Mouse (Mus musculus) cortical plate, adult 2 months (tissue): ENCODE results near the gene Apopt1. TPM values are rescaled to one million over a fixed set of nuclear protein-coding genes. Genes with fewer than 3 reads are reported as not detected.
A peak's percentile ranks its signal among the peaks of the same experiment; 100 is the strongest.

Source experiments
- H3K27ac ChIP-seq: fragments of 200-500 bp; 2 replicates; pipeline ENCODE4 v1.5.1; 2012; ENCODE audit warnings: low read length, control low read depth, inconsistent platforms; ENCODE audit not compliant: insufficient read depth
- H3K4me1 ChIP-seq: fragments of 200-500 bp; 2 replicates; pipeline ENCODE4 v1.6.1; 2011; ENCODE audit warnings: low read length; ENCODE audit not compliant: control insufficient read depth, insufficient read depth
- H3K4me3 ChIP-seq: fragments of 200-500 bp; 2 replicates; pipeline ENCODE4 v1.5.1; 2011; ENCODE audit warnings: mild to moderate bottlenecking, low read length, control low read depth; ENCODE audit not compliant: insufficient read depth
- CTCF ChIP-seq: fragments of 200-500 bp; IDR thresholded peaks from 2 replicates; pipeline ENCODE4 v1.5.1; 2011; ENCODE audit warnings: mild to moderate bottlenecking, control low read depth, low read length; ENCODE audit not compliant: insufficient read depth; ENCODE audit errors: extremely low read depth
- POLR2A ChIP-seq: fragments of 200-500 bp; IDR thresholded peaks from 2 replicates; pipeline ENCODE4 v1.6.1; 2011; ENCODE audit warnings: mild to moderate bottlenecking, low read length, control low read depth; ENCODE audit not compliant: insufficient read depth; ENCODE audit errors: extremely low read depth
- polyA plus RNA-seq: library from polyadenylated mRNA; depleted of rRNA; stranded (reverse); fragments of >200 nt; gene quantifications from 2 replicates; pipeline ENCODE4 v1.2.3, GENCODE M21; 2012; rRNA removed

Apopt1 gene
- polyA plus RNA-seq = 48.4 and 52.6 TPM in 2 replicates

GRCm38 (mm10) chr12:111713004-111713651 is at the start of gene Apopt1, which contains the start of gene Bag5:
Apopt1 (plus strand) TSS chr12:111713261.
Bag5 (minus strand) TSS chr12:111713257.
- H3K27ac ChIP-seq = peak within 1 kb of the TSS; percentile 48
- peak within 1 kb of the TSS; percentile 70 for H3K4me3 ChIP-seq
- TF ChIP-seq POLR2A (peak; percentile 48; the same call in 1 of the 2 replicates), CTCF (no peak)
- peaks cover 8% of the 10 kb centered on the region; the same call in 1 of the 2 replicates for H3K4me1 ChIP-seq

- Histone ChIP-seq H3K4me1 (peaks cover 4% of the 10 kb centered on the region), H3K27ac (no peak overlapping the region), H3K4me3 (no peak overlapping the region)
- TF ChIP-seq POLR2A (no peak), CTCF (no peak)
These were observed 48.9 kb upstream of the Apopt1 start for GRCm38 (mm10) chr12:111664144-111664634.

GRCm38 (mm10) chr12:111665041-111665880 is 47.8 kb upstream of the Apopt1 start:
- Histone ChIP-seq H3K4me3 (no peak overlapping the region), H3K27ac (peak overlapping the region; percentile 40; the same call in 1 of the 2 replicates), H3K4me1 (peaks cover 4% of the 10 kb centered on the region)
- no peak for TF ChIP-seq CTCF
- TF ChIP-seq POLR2A = no peak

DNA sequence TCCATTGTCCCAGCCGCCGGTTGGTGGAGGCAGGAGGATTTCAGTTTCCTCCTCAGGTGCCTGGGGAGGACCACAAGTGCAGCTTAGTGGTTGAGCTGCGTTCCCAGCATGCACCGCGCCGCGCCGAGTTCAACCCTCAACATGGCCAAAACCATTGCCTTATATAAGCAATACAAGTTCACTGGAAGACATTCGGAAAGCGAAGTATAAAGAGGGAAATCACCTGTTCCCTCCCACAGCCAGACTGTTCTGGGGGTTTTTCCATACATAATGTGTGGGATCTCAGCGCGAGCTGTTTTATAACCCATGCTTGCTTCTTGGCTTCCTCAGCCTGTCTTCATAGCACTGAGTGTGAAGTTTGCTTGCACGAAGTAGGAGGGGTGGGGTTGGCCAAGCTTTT is 46.7 kb upstream of the Apopt1 start:
- Histone ChIP-seq H3K27ac (peak overlapping the region; percentile 40), H3K4me1 (peaks cover 4% of the 10 kb centered on the region), H3K4me3 (no peak overlapping the region)
- peak; percentile 33; the same call in 1 of the 2 replicates for TF ChIP-seq POLR2A
- no peak for TF ChIP-seq CTCF

DNA sequence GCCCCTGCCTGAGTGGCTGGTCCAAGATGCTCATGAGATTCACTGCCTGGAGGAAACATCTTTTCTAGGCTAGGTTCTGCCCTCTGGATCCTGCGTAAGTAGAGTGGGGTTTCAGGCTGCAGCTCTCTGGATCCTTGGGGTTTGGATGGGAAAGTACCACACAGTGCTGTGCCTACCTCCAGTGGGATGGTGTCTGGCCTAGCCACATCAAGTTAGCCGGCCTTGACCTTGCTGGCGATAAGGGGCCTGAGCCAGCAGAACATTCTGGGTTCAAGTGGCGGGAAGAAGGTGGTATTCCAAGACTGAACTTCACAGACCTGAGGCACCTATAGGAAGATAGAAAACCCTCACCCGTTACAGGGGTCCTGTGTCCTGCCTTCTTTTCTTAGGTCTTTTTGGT is 45.6 kb upstream of the Apopt1 start:
- Histone ChIP-seq H3K27ac (peak overlapping the region; percentile 12; the same call in 1 of the 2 replicates), H3K4me3 (no peak overlapping the region)
- TF ChIP-seq CTCF = no peak
- no peak for TF ChIP-seq POLR2A

GRCm38 (mm10) chr12:111668457-111668912 is 44.6 kb upstream of the Apopt1 start:
- peak overlapping the region; percentile 99 for H3K4me3 ChIP-seq
- peak; percentile 65; the same call in 1 of the 2 replicates for TF ChIP-seq POLR2A
- peak; percentile 96 for TF ChIP-seq CTCF
- H3K4me1 ChIP-seq = peaks cover 4% of the 10 kb centered on the region
- H3K27ac ChIP-seq = peak overlapping the region; percentile 73

More for the DNA sequence above, 45.6 kb upstream of the Apopt1 start:
- H3K4me1 ChIP-seq = peaks cover 4% of the 10 kb centered on the region

DNA sequence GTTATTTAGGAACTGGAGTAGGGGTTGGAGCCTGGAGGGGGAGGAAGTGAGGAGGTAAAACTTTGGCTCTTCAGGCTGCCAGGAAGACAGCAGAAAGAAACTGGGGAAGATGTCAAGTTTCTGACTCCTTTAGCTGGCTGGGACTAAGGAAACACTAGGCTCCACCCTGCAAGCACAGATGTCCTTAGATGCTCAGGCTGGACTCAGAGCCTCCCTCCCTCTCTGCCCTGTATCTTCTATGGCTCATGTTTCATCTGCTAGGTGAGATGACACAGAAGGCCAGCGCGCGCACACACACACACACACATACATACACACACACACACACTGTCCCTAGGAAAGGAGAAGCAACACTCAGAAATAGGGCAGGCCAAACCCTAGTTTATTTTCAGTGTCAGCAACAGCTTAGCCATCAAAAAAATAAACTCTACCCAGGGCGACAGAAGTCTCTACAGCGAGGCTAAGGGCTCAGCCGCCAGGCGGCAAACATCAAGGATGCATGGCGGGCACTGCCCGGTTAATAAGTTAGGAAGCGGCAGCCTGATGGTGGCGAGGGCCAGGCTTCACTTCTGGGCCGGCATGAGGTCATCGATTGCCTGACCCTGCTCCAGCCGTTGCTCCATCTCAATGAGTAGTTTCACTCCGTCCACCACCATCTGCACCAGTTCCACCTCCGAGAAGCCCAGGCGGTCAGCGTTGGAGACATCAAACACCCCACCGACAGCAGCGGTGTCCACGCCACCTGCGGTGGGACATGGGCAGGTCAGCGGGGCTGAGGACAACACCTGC is 43.9 kb upstream of the Apopt1 start:
- H3K4me3 ChIP-seq = peak overlapping the region; percentile 99
- no peak for TF ChIP-seq CTCF
- TF ChIP-seq POLR2A = peak; percentile 65
- peak overlapping the region; percentile 47 for H3K27ac ChIP-seq
- peaks cover 2% of the 10 kb centered on the region; the same call in 1 of the 2 replicates for H3K4me1 ChIP-seq

- Histone ChIP-seq H3K4me1 (peaks cover 2% of the 10 kb centered on the region; the same call in 1 of the 2 replicates), H3K4me3 (peak overlapping the region; percentile 99), H3K27ac (peak overlapping the region; percentile 97)
- no peak for TF ChIP-seq CTCF
- TF ChIP-seq POLR2A = no peak
These were observed 43.1 kb upstream of the Apopt1 start for GRCm38 (mm10) chr12:111669961-111670360.
